Mouse (Mus musculus): ENCODE measurements around the gene Htr7.
A peak's percentile ranks its signal among the peaks of the same experiment; 100 is the strongest.

DNA sequence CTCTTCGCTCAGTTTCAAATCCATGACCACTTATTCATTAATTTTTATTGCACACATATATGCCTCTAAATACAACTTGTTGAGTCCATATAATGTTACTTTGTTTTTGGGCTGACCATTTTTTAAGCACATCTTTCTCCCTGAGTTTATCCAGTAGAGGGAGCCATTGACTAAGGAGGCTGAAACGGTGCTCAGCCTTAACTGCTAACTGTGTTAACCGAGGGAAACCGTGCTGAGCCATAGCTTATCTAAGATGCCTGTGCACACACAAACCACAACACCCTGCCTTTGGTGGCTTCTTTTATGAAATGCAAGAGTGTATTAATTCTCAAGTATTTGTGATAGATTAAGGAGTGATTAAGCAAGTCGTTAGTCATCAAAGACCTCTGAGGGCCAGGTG is 33.5 kb upstream of the Htr7 start:
- TF ChIP-seq POLR2A (IDR thresholded peaks at IDR 0.05; ENCODE audit: insufficient read depth, low read depth, low read length) (no peak), EP300 (IDR thresholded peaks at IDR 0.05; ENCODE audit: insufficient read depth, low read depth, low read length) (no peak), CTCF (IDR thresholded peaks at IDR 0.05) (peak; percentile 78)

All from heart, adult 2 months (tissue).